Comparison of ENCODE assay signal across 9 mouse cellular contexts in the genomic region with DNA sequence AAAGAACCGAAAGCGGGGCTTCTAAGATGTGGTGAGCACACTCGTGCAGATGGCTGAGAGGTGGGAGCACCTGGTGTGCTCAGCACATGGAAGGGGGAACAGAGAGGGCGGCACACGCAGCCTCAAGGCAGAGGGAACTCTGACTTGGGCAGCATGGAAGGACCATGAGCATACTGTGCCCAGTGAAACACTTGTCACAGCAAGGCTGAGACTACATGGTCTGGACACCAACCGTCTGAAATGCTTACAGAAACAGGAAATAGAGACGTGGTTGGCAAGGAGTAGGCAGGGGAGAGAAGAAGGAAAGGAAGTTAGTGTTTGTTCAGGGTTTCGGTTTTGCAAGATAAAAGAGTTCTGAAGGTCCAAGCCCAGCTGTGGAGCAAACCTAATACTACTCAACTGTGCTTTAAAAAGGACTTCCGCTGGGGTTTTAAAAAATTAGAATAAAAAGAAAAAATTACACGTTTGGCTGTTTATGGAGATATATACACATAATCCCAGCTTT. TPM values are rescaled to one million over a fixed set of nuclear protein-coding genes. Genes with fewer than 3 reads are reported as not detected.
A peak's percentile ranks its signal among the peaks of the same experiment; 100 is the strongest.
DNase-seq lines count a peak whose midpoint lies in the region; ATAC-seq and TF ChIP-seq lines count a peak whose summit lies in the region.
"Had no signal": no experiment of that assay in that cellular context is flagged by ENCODE, and none has a peak within 500 bp of the region (broad histone marks: within the 10 kb centered on the region; RNA-seq: fewer than 3 reads in every experiment).

No protein-coding gene starts in this region.

- peak; percentile 41 to 62 for DNase-seq in spleen, adult 2 months (ENCODE audit: low read depth in 1 of 2, low spot score in 2 of 2)
- DNase-seq in spleen, adult 12 weeks (ENCODE audit: low spot score), result no peak
- no peak for DNase-seq in liver, postnatal 0 days
- peak; percentile 81 for DNase-seq in thymus, postnatal 0 days (ENCODE audit: low spot score)
- DNase-seq in adrenal gland, postnatal 36 days, result no peak
- DNase-seq in layer of hippocampus, postnatal 25 days (ENCODE audit: extremely low spot score in 1 of 2, low spot score in 1 of 2), result no peak

- no peaks in the 10 kb centered on the region for H3K36me3 ChIP-seq in spleen, adult 2 months (ENCODE audit: control insufficient read depth, insufficient read depth, low read length)
- peaks cover 10% of the 10 kb centered on the region; the same call in 1 of the 2 replicates for H3K36me3 ChIP-seq in heart, embryonic 13.5 days
- peaks cover 9% of the 10 kb centered on the region; the same call in 1 of the 2 replicates for H3K36me3 ChIP-seq in liver, postnatal 0 days (replicated peaks; ENCODE audit: insufficient read depth, low read length)

- H3K4me1 ChIP-seq in spleen, adult 2 months (ENCODE audit: control insufficient read depth, insufficient read depth, insufficient read length), result peaks cover 58% of the 10 kb centered on the region; the same call in 1 of the 2 replicates
- H3K4me1 ChIP-seq in heart, embryonic 13.5 days, result peaks cover 98% of the 10 kb centered on the region
- peaks cover 58% of the 10 kb centered on the region for H3K4me1 ChIP-seq in liver, postnatal 0 days (ENCODE audit: insufficient read depth)

- H3K27ac ChIP-seq in spleen, adult 2 months (ENCODE audit: insufficient read depth, low read length), result peak overlapping the region; percentile 95
- peak overlapping the region; percentile 97 for H3K27ac ChIP-seq in heart, embryonic 13.5 days (replicated peaks)
- H3K27ac ChIP-seq in liver, postnatal 0 days (ENCODE audit: low read depth), result peak overlapping the region; percentile 95

- no peaks in the 10 kb centered on the region for H3K27me3 ChIP-seq in spleen, adult 2 months (ENCODE audit: control insufficient read depth, insufficient read depth, low read length)
- H3K27me3 ChIP-seq in heart, embryonic 13.5 days (replicated peaks), result no peaks in the 10 kb centered on the region
- no peaks in the 10 kb centered on the region for H3K27me3 ChIP-seq in liver, postnatal 0 days (ENCODE audit: insufficient read depth, low read length)

- TF ChIP-seq EP300 in liver, postnatal 0 days (IDR thresholded peaks at IDR 0.05; ENCODE audit: low read depth), result no peak

- peak overlapping the region; percentile 23; the same call in 1 of the 2 replicates for H3K4me3 ChIP-seq in spleen, adult 2 months (ENCODE audit: extremely low read depth, insufficient read depth, insufficient read length)
- no peak overlapping the region for H3K4me3 ChIP-seq in heart, embryonic 13.5 days
- H3K4me3 ChIP-seq in liver, postnatal 0 days (ENCODE audit: low read depth, low read length), result 0 out of 2 replicates have a peak overlapping the region, but pooled peaks have one; percentile 10

- peak overlapping the region; percentile 8; the same call in 1 of the 2 replicates for H3K4me2 ChIP-seq in heart, embryonic 13.5 days
- peak overlapping the region; percentile 62 for H3K4me2 ChIP-seq in liver, postnatal 0 days (ENCODE audit: low read depth, low read length)

- ATAC-seq in heart, embryonic 13.5 days (ENCODE audit: extremely low read depth, insufficient number of reproducible peaks, low FRiP score, low TSS enrichment), result no peak
- ATAC-seq in liver, postnatal 0 days, result peak; percentile 17; the same call in 1 of the 2 replicates
- ATAC-seq in megakaryocyte-erythroid progenitor cell, adult 5-6 weeks (replicated peaks; ENCODE audit: low FRiP score, low TSS enrichment, poor library complexity, severe bottlenecking), result no peak

- no peaks in the 10 kb centered on the region for H3K9me3 ChIP-seq in heart, embryonic 13.5 days
- no peaks in the 10 kb centered on the region for H3K9me3 ChIP-seq in liver, postnatal 0 days (ENCODE audit: low read length)

- no peak for TF ChIP-seq CTCF in spleen, adult 2 months (IDR thresholded peaks at IDR 0.05; ENCODE audit: extremely low read depth, insufficient read depth, insufficient read length, insufficient replicate concordance)
- no peak for TF ChIP-seq CTCF in liver, postnatal 0 days (IDR thresholded peaks at IDR 0.05; ENCODE audit: low read depth)

- peak overlapping the region; percentile 62; the same call in 1 of the 2 replicates for H3K9ac ChIP-seq in heart, embryonic 13.5 days
- peak overlapping the region; percentile 34; the same call in 1 of the 2 replicates for H3K9ac ChIP-seq in liver, postnatal 0 days (replicated peaks)

- TF ChIP-seq POLR2A in spleen, adult 2 months (IDR thresholded peaks at IDR 0.05; ENCODE audit: low read depth, low read length), result peak; percentile 44; the same call in 1 of the 2 replicates

- 6% methylated on average over 10 of the region's 10 CpGs for WGBS in spleen, adult 2 months
- 55% methylated on average over 10 of the region's 10 CpGs for WGBS in heart, embryonic 13.5 days
- WGBS in liver, postnatal 0 days (ENCODE audit: insufficient replicate concordance), result 37% methylated on average over 10 of the region's 10 CpGs

RNA-seq across cellular contexts. Expression of a gene that starts 29.4 kb away (rescaled TPM):
- polyA plus RNA-seq in spleen, adult 2 months (2012; rRNA removed), result 0.23 and 0.31 TPM in 2 replicates
- polyA plus RNA-seq in heart, embryonic 13.5 days (2015; fragmentation: Nextera tagmentation; extraction: Ambion mirVana), result 0.36 and 0.60 TPM in 2 replicates
- polyA plus RNA-seq in liver, postnatal 0 days (2015; fragmentation: Nextera tagmentation; extraction: Ambion mirVana), result 0.25 and 0.49 TPM in 2 replicates
- polyA plus RNA-seq in thymus, postnatal 0 days (2015; fragmentation: Nextera tagmentation; extraction: Ambion mirVana), result 3.0 and 4.0 TPM in 2 replicates
- 1 to 10 TPM; 5.5 to 5.9 TPM for total RNA-seq in adrenal gland, postnatal 36 days (2021)
- total RNA-seq in megakaryocyte-erythroid progenitor cell, adult 5-6 weeks (2014; fragmentation: Nextera tagmentation), result not detected in 2 replicates
- total RNA-seq in megakaryocyte-erythroid progenitor cell, adult 5-6 weeks (2017), result not detected in 2 replicates
- total RNA-seq in layer of hippocampus, postnatal 25 days (2021), result under 1 TPM; 0.31 to 0.42 TPM
- polyA plus RNA-seq: embryonic facial prominence, embryonic 11.5 days had no signal

RNA-seq across cellular contexts. Expression of a gene that starts 45.9 kb away (rescaled TPM):
- 3.2 and 5.7 TPM in 2 replicates for polyA plus RNA-seq in spleen, adult 2 months (2012; rRNA removed)
- polyA plus RNA-seq in heart, embryonic 13.5 days (2015; fragmentation: Nextera tagmentation; extraction: Ambion mirVana), result 24.5 and 27.4 TPM in 2 replicates
- polyA plus RNA-seq in liver, postnatal 0 days (2015; fragmentation: Nextera tagmentation; extraction: Ambion mirVana), result 5.6 and 6.1 TPM in 2 replicates
- polyA plus RNA-seq in thymus, postnatal 0 days (2015; fragmentation: Nextera tagmentation; extraction: Ambion mirVana), result 13.9 and 15.5 TPM in 2 replicates
- total RNA-seq in adrenal gland, postnatal 36 days (2021), result 10 to 100 TPM; 37.9 to 43.6 TPM
- 15.8 and 19.6 TPM in 2 replicates for total RNA-seq in megakaryocyte-erythroid progenitor cell, adult 5-6 weeks (2014; fragmentation: Nextera tagmentation)
- 20.2 and 34.2 TPM in 2 replicates for total RNA-seq in megakaryocyte-erythroid progenitor cell, adult 5-6 weeks (2017)
- total RNA-seq in layer of hippocampus, postnatal 25 days (2021), result 10 to 100 TPM; 30.1 to 31.9 TPM

Comparison
In these comparisons a context has a peak if more than half of its experiments do, and no peak if none do; other contexts are left out.
1. DNase-seq: peak in spleen, adult 2 months (2 of 2) and thymus, postnatal 0 days (single experiment); none in spleen, adult 12 weeks (single experiment), liver, postnatal 0 days (single experiment), adrenal gland, postnatal 36 days (0 of 2) and layer of hippocampus, postnatal 25 days (0 of 2).
2. Peak in every context shown above with its lines, with median percentiles within 50 percentile points of each other: H3K27ac ChIP-seq.